Mouse (Mus musculus): ENCODE results near the gene Nos3. TPM values are rescaled to one million over a fixed set of nuclear protein-coding genes. Genes with fewer than 3 reads are reported as not detected.

The Nos3 gene
- polyA plus RNA-seq (2014; fragmentation: Nextera tagmentation; extraction: Ambion mirVana): 21.5 and 30.4 TPM in 2 replicates

- no peaks in the 10 kb centered on the region; the same call in 1 of the 2 replicates for H3K36me3 ChIP-seq (ENCODE audit: control insufficient read depth, insufficient read depth, low read length)
- H3K9me3 ChIP-seq (replicated peaks; ENCODE audit: control insufficient read depth, low read length): no peaks in the 10 kb centered on the region
- peak; percentile 25; the same call in 1 of the 2 replicates for ATAC-seq (replicated peaks; ENCODE audit: insufficient number of reproducible peaks, low FRiP score, low TSS enrichment)
- peak within 1 kb of the TSS; percentile 58 for H3K9ac ChIP-seq (ENCODE audit: low read depth, low read length)
- peak within 1 kb of the TSS; percentile 37 for H3K4me3 ChIP-seq (ENCODE audit: low read depth, low read length)
- peaks cover 12% of the 10 kb centered on the region for H3K4me1 ChIP-seq (ENCODE audit: control insufficient read depth, insufficient read depth, low read length)
- peak within 1 kb of the TSS; percentile 58 for H3K4me2 ChIP-seq
- H3K27me3 ChIP-seq (ENCODE audit: control insufficient read depth, insufficient read depth, low read length): no peaks in the 10 kb centered on the region
- WGBS (ENCODE audit: insufficient replicate concordance): 48% methylated on average over 12 of the region's 12 CpGs
- H3K27ac ChIP-seq (ENCODE audit: low read depth, low read length): peak within 1 kb of the TSS; percentile 82
These were observed at the start of gene Nos3 for GRCm38 (mm10) chr5:24364508-24364907. Nos3 (plus strand) TSS chr5:24364810.

DNA sequence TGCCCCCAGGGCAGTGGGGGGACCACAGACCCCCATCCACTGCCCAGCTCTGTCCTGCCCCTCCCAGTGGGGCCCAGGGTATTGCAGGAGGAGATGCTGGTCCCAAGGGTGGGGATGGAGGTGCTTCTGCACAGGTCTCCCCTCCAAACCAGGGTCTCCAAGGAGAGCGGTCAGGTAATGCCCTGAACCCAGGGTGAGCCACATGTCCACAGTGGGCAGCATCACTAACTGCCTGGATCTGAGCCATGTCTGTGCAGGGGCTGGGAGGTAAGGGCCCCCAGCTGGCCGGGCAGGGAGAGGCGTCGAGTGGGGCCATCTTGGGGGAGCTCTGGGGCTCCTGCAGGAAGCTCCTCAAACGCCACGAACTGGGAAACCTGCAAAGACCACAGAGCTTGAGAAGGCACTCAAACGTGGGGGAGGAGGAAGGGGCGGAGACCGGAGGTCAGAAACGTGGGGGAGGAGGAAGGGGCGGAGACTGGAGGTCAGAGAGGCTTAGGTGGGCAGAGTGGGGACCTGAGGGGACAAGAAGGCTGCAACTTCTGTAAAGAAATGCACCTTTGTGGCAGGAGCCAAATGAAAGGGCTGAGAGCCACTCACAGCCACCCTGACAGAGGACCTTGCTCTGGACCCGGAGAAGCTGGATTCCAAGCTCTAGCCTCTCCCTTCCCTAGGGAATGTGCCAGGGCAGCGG is 44.7 kb upstream of the Nos3 start:
- Histone ChIP-seq H3K4me2 (peak overlapping the region; percentile 38), H3K4me3 (ENCODE audit: low read depth, low read length) (no peak overlapping the region)
- WGBS (ENCODE audit: insufficient replicate concordance): 18% methylated on average over 13 of the region's 13 CpGs

DNA sequence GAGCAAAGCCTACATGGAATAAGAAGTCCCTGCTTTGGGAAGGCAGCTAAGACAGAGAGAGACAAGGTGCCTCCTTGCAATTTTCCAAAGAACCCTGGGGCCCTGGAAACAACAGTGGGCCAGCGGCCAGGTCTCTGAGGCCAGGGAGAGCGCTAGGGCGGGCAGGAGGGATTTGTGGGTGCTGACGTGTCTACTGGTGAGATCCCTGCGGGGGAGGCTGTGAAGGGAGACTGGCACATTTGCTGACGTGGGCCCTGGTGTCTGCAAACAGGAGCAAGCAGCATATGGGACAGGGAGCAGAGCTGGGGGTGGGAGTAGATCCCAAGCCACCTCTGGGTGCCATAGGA is 44.2 kb upstream of the Nos3 start:
- peaks cover 37% of the 10 kb centered on the region for H3K4me1 ChIP-seq (ENCODE audit: control insufficient read depth, insufficient read depth, low read length)
- WGBS (ENCODE audit: insufficient replicate concordance): 25% methylated on average over 6 of the region's 6 CpGs
- H3K9me3 ChIP-seq (replicated peaks; ENCODE audit: control insufficient read depth, low read length): no peaks in the 10 kb centered on the region
- H3K4me2 ChIP-seq: peak overlapping the region; percentile 38
- H3K9ac ChIP-seq (ENCODE audit: low read depth, low read length): 0 out of 2 replicates have a peak overlapping the region, but pooled peaks have one; percentile 10
- ATAC-seq (replicated peaks; ENCODE audit: insufficient number of reproducible peaks, low FRiP score, low TSS enrichment): no peak
- peak overlapping the region; percentile 59 for H3K27ac ChIP-seq (ENCODE audit: low read depth, low read length)
- peaks cover 14% of the 10 kb centered on the region for H3K36me3 ChIP-seq (ENCODE audit: control insufficient read depth, insufficient read depth, low read length)
- H3K4me3 ChIP-seq (ENCODE audit: low read depth, low read length): no peak overlapping the region
- H3K27me3 ChIP-seq (ENCODE audit: control insufficient read depth, insufficient read depth, low read length): 0 out of 2 replicates have a peak, but pooled peaks cover 6% of the 10 kb centered on the region

More for the DNA sequence above, 44.7 kb upstream of the Nos3 start:
- Histone ChIP-seq H3K36me3 (ENCODE audit: control insufficient read depth, insufficient read depth, low read length) (peaks cover 14% of the 10 kb centered on the region), H3K27me3 (ENCODE audit: control insufficient read depth, insufficient read depth, low read length) (0 out of 2 replicates have a peak, but pooled peaks cover 4% of the 10 kb centered on the region), H3K27ac (ENCODE audit: low read depth, low read length) (peak overlapping the region; percentile 59; the same call in 1 of the 2 replicates), H3K4me1 (ENCODE audit: control insufficient read depth, insufficient read depth, low read length) (peaks cover 37% of the 10 kb centered on the region), H3K9me3 (replicated peaks; ENCODE audit: control insufficient read depth, low read length) (no peaks in the 10 kb centered on the region), H3K9ac (ENCODE audit: low read depth, low read length) (no peak overlapping the region)
- peak; percentile 23; the same call in 1 of the 2 replicates for ATAC-seq (replicated peaks; ENCODE audit: insufficient number of reproducible peaks, low FRiP score, low TSS enrichment)

- Histone ChIP-seq H3K36me3 (ENCODE audit: control insufficient read depth, insufficient read depth, low read length) (peaks cover 14% of the 10 kb centered on the region), H3K4me2 (no peak overlapping the region; the same call in 1 of the 2 replicates), H3K27me3 (ENCODE audit: control insufficient read depth, insufficient read depth, low read length) (peaks cover 10% of the 10 kb centered on the region; the same call in 1 of the 2 replicates), H3K27ac (ENCODE audit: low read depth, low read length) (peak overlapping the region; percentile 59), H3K4me1 (ENCODE audit: control insufficient read depth, insufficient read depth, low read length) (peaks cover 41% of the 10 kb centered on the region), H3K4me3 (ENCODE audit: low read depth, low read length) (no peak overlapping the region), H3K9ac (ENCODE audit: low read depth, low read length) (0 out of 2 replicates have a peak overlapping the region, but pooled peaks have one; percentile 10), H3K9me3 (replicated peaks; ENCODE audit: control insufficient read depth, low read length) (no peaks in the 10 kb centered on the region)
- no peak for ATAC-seq (replicated peaks; ENCODE audit: insufficient number of reproducible peaks, low FRiP score, low TSS enrichment)
- WGBS (ENCODE audit: insufficient replicate concordance): 47% methylated on average over 5 of the region's 5 CpGs
These were observed 43.7 kb upstream of the Nos3 start for GRCm38 (mm10) chr5:24320894-24321293.

- H3K27ac ChIP-seq (ENCODE audit: low read depth, low read length): peak overlapping the region; percentile 41; the same call in 1 of the 2 replicates
- H3K9me3 ChIP-seq (replicated peaks; ENCODE audit: control insufficient read depth, low read length): no peaks in the 10 kb centered on the region
- H3K9ac ChIP-seq (ENCODE audit: low read depth, low read length): 0 out of 2 replicates have a peak overlapping the region, but pooled peaks have one; percentile 22
- H3K36me3 ChIP-seq (ENCODE audit: control insufficient read depth, insufficient read depth, low read length): peaks cover 14% of the 10 kb centered on the region
- peak overlapping the region; percentile 6 for H3K4me2 ChIP-seq
- peaks cover 10% of the 10 kb centered on the region; the same call in 1 of the 2 replicates for H3K27me3 ChIP-seq (ENCODE audit: control insufficient read depth, insufficient read depth, low read length)
- H3K4me1 ChIP-seq (ENCODE audit: control insufficient read depth, insufficient read depth, low read length): peaks cover 43% of the 10 kb centered on the region
- H3K4me3 ChIP-seq (ENCODE audit: low read depth, low read length): no peak overlapping the region
- WGBS (ENCODE audit: insufficient replicate concordance): 10% methylated on average over 21 of the region's 22 CpGs
- peak; percentile 19; the same call in 1 of the 2 replicates for ATAC-seq (replicated peaks; ENCODE audit: insufficient number of reproducible peaks, low FRiP score, low TSS enrichment)
These were observed 42.6 kb upstream of the Nos3 start for GRCm38 (mm10) chr5:24321711-24322682.

DNA sequence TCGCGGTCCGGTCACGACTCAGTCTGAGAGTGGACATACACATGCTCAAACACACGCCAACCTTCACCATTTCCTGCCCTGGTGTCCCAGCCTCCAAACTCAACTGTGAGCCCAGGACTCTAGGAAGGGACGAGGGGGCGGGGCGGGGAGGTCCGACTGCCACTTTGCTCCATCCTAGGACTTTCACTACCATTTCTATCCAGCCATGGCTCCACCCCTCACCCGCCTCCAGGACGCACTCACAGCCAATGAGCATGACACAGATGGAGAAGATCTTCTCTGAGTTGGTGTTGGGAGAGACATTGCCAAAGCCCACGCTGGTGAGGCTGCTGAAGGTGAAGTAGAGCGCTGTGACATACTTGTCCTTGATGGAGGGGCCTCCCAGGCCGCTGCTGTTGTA is 39.4 kb upstream of the Nos3 start:
- peaks cover 11% of the 10 kb centered on the region for H3K36me3 ChIP-seq (ENCODE audit: control insufficient read depth, insufficient read depth, low read length)
- no peak overlapping the region for H3K27ac ChIP-seq (ENCODE audit: low read depth, low read length)
- no peaks in the 10 kb centered on the region for H3K9me3 ChIP-seq (replicated peaks; ENCODE audit: control insufficient read depth, low read length)
- 39% methylated on average over 14 of the region's 14 CpGs for WGBS (ENCODE audit: insufficient replicate concordance)
- H3K4me1 ChIP-seq (ENCODE audit: control insufficient read depth, insufficient read depth, low read length): peaks cover 62% of the 10 kb centered on the region
- H3K27me3 ChIP-seq (ENCODE audit: control insufficient read depth, insufficient read depth, low read length): peaks cover 10% of the 10 kb centered on the region; the same call in 1 of the 2 replicates
- H3K4me2 ChIP-seq: no peak overlapping the region
- no peak overlapping the region for H3K9ac ChIP-seq (ENCODE audit: low read depth, low read length)
- no peak overlapping the region for H3K4me3 ChIP-seq (ENCODE audit: low read depth, low read length)
- ATAC-seq (replicated peaks; ENCODE audit: insufficient number of reproducible peaks, low FRiP score, low TSS enrichment): no peak

DNA sequence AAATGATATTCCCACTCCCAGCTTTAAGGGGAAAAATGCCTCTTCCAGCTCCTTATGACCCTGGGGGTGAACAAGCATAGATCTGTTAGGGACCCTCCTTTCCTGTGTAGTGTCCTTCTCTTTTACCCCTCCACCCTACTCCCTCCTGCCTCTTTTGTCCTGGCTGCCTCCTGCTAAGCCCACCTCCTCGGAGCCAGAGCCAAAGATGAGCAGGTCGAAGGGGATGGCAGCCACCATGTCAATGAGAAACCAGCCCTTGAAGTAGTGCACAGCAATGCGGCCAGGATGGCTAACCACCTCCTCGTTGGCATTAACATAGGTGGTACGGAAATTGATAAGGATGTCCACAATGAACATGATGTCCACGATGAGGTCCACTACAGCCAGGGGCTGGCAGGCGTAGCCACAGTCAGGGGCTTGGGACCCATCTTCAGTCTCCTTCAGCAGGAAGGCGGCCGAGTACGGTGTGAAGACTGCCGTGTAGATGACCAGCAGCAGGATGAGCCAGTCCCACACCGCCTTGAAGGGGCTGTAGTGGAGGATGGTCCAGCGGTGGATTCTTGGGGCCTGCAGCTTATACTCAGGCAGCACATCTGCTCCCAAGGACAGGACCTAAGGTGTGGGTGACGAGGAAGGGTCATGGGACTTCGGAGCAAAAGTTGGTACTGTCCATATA is 38.3 kb upstream of the Nos3 start:
- Histone ChIP-seq H3K4me2 (no peak overlapping the region), H3K36me3 (ENCODE audit: control insufficient read depth, insufficient read depth, low read length) (peaks cover 11% of the 10 kb centered on the region), H3K27ac (ENCODE audit: low read depth, low read length) (no peak overlapping the region), H3K27me3 (ENCODE audit: control insufficient read depth, insufficient read depth, low read length) (peaks cover 10% of the 10 kb centered on the region; the same call in 1 of the 2 replicates), H3K9me3 (replicated peaks; ENCODE audit: control insufficient read depth, low read length) (no peaks in the 10 kb centered on the region), H3K9ac (ENCODE audit: low read depth, low read length) (no peak overlapping the region), H3K4me3 (ENCODE audit: low read depth, low read length) (no peak overlapping the region), H3K4me1 (ENCODE audit: control insufficient read depth, insufficient read depth, low read length) (peaks cover 62% of the 10 kb centered on the region)
- no peak for ATAC-seq (replicated peaks; ENCODE audit: insufficient number of reproducible peaks, low FRiP score, low TSS enrichment)
- WGBS (ENCODE audit: insufficient replicate concordance): 82% methylated on average over 15 of the region's 15 CpGs

All from heart, embryonic 11.5 days (tissue).